Mouse (Mus musculus) heart, adult 2 months (tissue): ENCODE measurements at regions not wholly inside any gene's neighbourhood (a gene's known extent, or its start where the extent isn't known, plus 50 kb on each side); places are given as distances from the start of the nearest gene placed in this dataset.
A peak's percentile ranks its signal among the peaks of the same experiment; 100 is the strongest.

Experiments used
- DNase-seq, 2 experiments: peaks; one replicate each; pipeline ENCODE4 v3.0.0; 2021
- H3K27ac ChIP-seq: fragments of 200-600 bp; 2 replicates; pipeline ENCODE4 v1.8.1; 2022
- H3K27me3 ChIP-seq: fragments of 200-500 bp; 2 replicates; pipeline ENCODE4 v1.6.1; 2012; ENCODE audit warnings: mild to moderate bottlenecking, low read length, inconsistent platforms, mixed read lengths; ENCODE audit not compliant: control insufficient read depth, insufficient read depth
- H3K36me3 ChIP-seq: fragments of 200-500 bp; 2 replicates; pipeline ENCODE4 v1.6.1; 2012; ENCODE audit warnings: low read length, inconsistent platforms; ENCODE audit not compliant: control insufficient read depth, insufficient read depth
- H3K4me1 ChIP-seq: fragments of 200-500 bp; 2 replicates; pipeline ENCODE4 v1.6.1; 2011; ENCODE audit warnings: low read length; ENCODE audit not compliant: control insufficient read depth, insufficient read depth
- H3K4me3 ChIP-seq: fragments of 200-600 bp; 2 replicates; pipeline ENCODE4 v1.8.1; 2022
- H3K79me2 ChIP-seq: fragments of 200-500 bp; replicated peaks from 2 replicates; pipeline ENCODE4 v1.6.1; 2012; ENCODE audit warnings: mild to moderate bottlenecking, inconsistent platforms, low read length, moderate library complexity, mixed read lengths; ENCODE audit not compliant: control insufficient read depth, insufficient read depth
- H3K9ac ChIP-seq: fragments of 200-500 bp; 2 replicates; pipeline ENCODE4 v1.6.1; 2012; ENCODE audit warnings: low read depth, mild to moderate bottlenecking, control low read depth, inconsistent platforms, low read length, mixed read lengths
- CTCF ChIP-seq: fragments of 200-600 bp; IDR thresholded peaks from 2 replicates; pipeline ENCODE4 v1.8.1; 2022; ENCODE audit warnings: antibody characterized with exemption, mild to moderate bottlenecking, moderate library complexity
- EP300 ChIP-seq: fragments of 200-500 bp; IDR thresholded peaks from 2 replicates; pipeline ENCODE4 v1.6.1; 2011; ENCODE audit warnings: low read depth, low read length, control low read depth; ENCODE audit not compliant: insufficient read depth
- POLR2A ChIP-seq: fragments of 200-500 bp; IDR thresholded peaks from 2 replicates; pipeline ENCODE4 v1.6.1; 2011; ENCODE audit warnings: mild to moderate bottlenecking, low read depth, low read length, control low read depth; ENCODE audit not compliant: insufficient read depth
- WGBS: fragments of 180-500 bp; shearing (Covaris S2); methylation state at CpG from one replicate; pipeline ENCODE4 v1.1.7; 2018; 5-methylcytosine and 5-hydroxymethylcytosine counted together
- intact Hi-C: fragments of 180-260 bp; cut with DNase I; formaldehyde crosslinking; loops from one replicate; pipeline ENCODE4 v1.15.1; 2025

DNA sequence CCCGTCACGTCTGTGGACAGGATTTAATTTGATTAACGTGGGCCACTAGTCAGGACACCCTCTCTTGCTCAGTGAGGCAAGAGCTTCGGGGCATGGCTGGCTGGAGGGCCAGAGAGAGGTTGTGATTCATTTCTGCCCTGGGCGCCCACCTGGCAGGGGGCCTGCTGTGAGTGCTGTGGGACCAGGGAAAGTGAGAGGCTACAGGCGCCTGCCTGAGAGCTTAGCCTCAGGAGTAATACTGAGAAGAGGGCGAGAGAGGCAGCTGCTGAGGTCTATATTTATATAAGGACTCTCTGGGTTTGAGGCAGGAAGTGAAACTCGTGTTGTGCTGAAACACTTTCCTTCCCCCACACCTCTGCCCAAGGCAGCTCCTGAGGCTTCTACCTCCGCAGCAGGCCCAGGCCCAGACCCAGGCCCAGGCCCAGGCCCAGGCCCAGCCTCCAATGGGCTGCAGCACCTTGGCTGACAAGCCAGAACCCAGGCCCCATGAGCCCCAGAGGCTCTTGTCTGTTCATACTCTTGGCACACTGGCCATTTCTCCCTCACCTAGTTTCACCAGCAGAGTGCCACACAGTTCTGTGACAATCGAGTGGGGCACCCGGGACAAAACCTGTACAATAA is 176.9 kb upstream of the Bcl6 start:
- intact Hi-C loops, result no loop called here

DNA sequence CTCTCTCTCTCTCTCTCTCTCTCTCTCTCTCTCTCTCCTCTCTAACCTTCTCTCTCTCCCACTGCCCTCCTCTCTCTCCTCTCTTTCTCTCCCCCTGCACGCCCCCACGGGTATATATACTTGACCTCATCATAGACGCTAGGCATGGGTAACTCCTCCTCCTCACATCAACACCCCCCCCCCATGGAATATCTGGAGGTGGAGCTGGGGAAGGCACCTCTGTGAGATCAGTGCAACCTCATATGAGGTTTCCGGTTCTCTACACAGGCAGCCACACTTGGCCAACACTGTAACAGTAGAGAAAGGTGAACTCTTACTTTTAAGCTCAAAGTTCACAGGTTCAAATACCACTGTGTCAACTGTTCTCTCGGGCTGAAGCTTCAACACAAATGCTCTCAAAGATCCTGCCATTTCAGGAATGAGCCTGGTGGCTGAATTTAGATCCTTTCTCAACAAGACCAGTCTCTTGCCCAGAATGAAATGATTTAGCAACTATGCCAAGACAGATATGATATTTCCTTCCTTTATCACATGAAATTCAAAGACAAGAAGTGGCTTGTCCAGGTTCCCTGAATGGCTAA is 172.1 kb upstream of the Bcl6 start:
- H3K36me3 ChIP-seq, result no peaks in the 10 kb centered on the region
- intact Hi-C loops, result no loop called here
- TF ChIP-seq EP300 (no peak), POLR2A (no peak), CTCF (no peak)
- DNase-seq, result no peak
- H3K27ac ChIP-seq, result no peak overlapping the region
- H3K9ac ChIP-seq, result no peak overlapping the region
- H3K27me3 ChIP-seq, result no peaks in the 10 kb centered on the region
- H3K4me3 ChIP-seq, result no peak overlapping the region
- 77% methylated on average over 5 of the region's 5 CpGs for WGBS
- no peaks in the 10 kb centered on the region for H3K79me2 ChIP-seq
- H3K4me1 ChIP-seq, result peaks cover 1% of the 10 kb centered on the region; the same call in 1 of the 2 replicates

More for the DNA sequence above, 176.9 kb upstream of the Bcl6 start:
- Histone ChIP-seq H3K27ac (no peak overlapping the region), H3K79me2 (no peaks in the 10 kb centered on the region), H3K9ac (no peak overlapping the region), H3K36me3 (no peaks in the 10 kb centered on the region), H3K4me3 (no peak overlapping the region), H3K27me3 (no peaks in the 10 kb centered on the region), H3K4me1 (no peaks in the 10 kb centered on the region)
- TF ChIP-seq EP300, result no peak
- peak; percentile 19; the same call in 1 of the 2 replicates for TF ChIP-seq CTCF
- 56% methylated on average over 11 of the region's 11 CpGs for WGBS
- DNase-seq, result peak in 1 of 2 experiments; percentile 40

DNA sequence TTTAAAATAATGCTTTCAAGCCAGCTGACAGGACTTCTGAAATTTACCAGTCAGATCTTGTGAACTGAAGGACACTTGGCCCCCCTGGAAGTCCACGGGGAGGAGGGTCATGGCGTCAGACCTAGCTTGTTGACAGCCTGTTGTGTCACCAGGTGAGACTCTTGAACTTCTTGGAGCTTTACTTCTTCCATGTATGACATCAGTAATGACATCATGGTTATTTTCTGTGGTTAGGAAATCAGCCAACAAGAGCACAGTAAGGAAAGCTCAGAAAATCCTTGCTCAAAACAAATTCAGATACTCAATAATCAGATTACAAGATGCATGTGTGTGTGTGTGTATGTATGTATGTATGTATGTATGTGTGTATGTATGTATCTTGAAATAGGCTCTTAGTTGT is 170.7 kb upstream of the Bcl6 start:
- 69% methylated on average over 2 of the region's 2 CpGs for WGBS
- DNase-seq, result no peak
- no peak overlapping the region for H3K4me3 ChIP-seq
- no peaks in the 10 kb centered on the region for H3K27me3 ChIP-seq
- no peaks in the 10 kb centered on the region for H3K79me2 ChIP-seq
- TF ChIP-seq EP300 (no peak), POLR2A (no peak), CTCF (no peak)
- no peaks in the 10 kb centered on the region for H3K36me3 ChIP-seq
- H3K27ac ChIP-seq, result no peak overlapping the region
- no peak overlapping the region for H3K9ac ChIP-seq
- intact Hi-C loops, result no loop called here
- peaks cover 1% of the 10 kb centered on the region; the same call in 1 of the 2 replicates for H3K4me1 ChIP-seq

DNA sequence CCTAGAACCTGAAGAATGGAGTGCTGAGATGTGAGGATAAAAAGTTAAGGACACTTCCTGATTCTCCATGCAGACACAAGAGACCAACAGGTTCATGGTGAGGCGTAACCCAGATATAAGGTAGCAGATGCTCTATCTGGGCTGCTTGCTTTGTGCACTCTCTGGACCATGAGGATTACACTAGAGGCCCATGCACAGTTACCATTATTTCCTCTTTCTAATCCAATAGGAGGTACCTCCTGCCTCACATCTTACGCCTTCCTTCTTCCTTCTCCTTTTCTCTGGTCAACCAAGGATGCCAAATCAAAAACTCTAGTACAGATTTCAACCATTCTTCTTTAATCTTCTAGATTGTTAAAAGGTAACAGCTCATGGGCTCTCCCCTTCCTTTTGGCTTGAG is 169.1 kb upstream of the Bcl6 start:
- H3K27ac ChIP-seq, result no peak overlapping the region

DNA sequence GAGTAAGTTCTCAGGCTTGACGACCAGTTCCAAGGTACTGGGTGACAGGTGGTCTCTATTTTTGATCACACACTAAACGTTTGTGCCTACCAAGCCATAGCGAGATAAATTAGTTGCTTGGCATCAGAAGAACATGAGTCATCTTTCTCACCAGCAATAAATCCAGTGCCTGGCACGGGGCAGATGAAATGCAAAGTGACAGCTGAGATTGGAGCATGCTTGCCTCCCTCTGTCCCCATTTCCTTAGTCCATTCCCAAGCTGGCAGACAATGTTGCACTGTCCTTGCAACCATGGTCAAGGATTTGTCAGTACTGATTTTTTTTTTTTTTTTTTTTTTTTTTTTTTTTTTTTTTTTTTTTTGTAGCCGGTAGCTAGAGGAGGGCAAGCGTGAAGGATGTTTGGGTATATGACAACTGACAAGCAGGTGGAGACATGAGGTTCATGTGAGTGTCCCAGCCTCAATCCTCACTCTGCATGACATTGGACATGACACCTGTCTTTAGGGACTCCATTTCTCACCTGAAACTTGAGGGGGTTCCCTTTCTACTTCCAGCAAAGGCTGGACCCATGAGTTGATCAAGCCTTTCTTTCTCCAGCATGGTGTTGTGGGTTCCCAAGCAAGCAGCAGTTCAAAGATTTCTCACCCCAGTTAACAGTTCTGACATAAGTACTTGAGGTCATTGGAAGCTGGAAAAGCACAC is 168.2 kb upstream of the Bcl6 start:
- Histone ChIP-seq H3K4me1 (peaks cover 1% of the 10 kb centered on the region; the same call in 1 of the 2 replicates), H3K27me3 (no peaks in the 10 kb centered on the region), H3K79me2 (no peaks in the 10 kb centered on the region), H3K36me3 (no peaks in the 10 kb centered on the region), H3K4me3 (no peak overlapping the region), H3K27ac (no peak overlapping the region), H3K9ac (no peak overlapping the region)
- no peak for DNase-seq
- intact Hi-C loops, result no loop called here
- no peak for TF ChIP-seq CTCF
- 0 out of 2 replicates have a peak, but pooled peaks have one; percentile 9 for TF ChIP-seq EP300
- 49% methylated on average over 6 of the region's 6 CpGs for WGBS

More for the DNA sequence above, 169.1 kb upstream of the Bcl6 start:
- Histone ChIP-seq H3K4me3 (no peak overlapping the region), H3K4me1 (peaks cover 1% of the 10 kb centered on the region; the same call in 1 of the 2 replicates), H3K9ac (no peak overlapping the region), H3K27me3 (no peaks in the 10 kb centered on the region), H3K79me2 (no peaks in the 10 kb centered on the region), H3K36me3 (no peaks in the 10 kb centered on the region)
- no peak for TF ChIP-seq POLR2A
- no peak for TF ChIP-seq CTCF
- TF ChIP-seq EP300, result no peak
- intact Hi-C loops, result no loop called here
- no peak for DNase-seq
- 89% methylated on average over 2 of the region's 2 CpGs for WGBS

DNA sequence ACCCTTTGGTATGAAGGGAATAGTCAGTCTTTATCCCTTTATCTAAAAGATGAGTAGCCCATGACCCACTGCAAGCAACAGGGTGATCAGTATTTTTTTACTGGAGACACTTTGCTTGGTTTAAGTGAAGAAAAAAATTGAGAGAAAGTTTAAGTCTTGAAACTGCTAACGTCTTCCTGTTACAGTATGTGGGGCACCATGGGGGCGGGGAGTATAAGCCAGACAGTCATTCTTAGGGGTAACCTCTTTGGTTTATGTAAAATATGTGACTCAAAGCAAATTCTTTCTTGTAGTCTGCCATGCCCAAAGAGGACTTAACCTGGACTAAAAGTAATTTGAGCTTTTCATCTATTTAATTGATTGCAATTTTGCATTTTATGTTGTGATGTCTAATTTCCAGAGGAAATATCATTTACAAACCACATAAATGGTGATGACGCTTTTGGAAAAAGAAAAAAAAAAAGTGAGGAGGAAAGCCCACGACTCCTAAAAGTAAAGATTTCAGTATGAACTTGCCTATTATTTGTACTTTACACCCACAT is 166.2 kb upstream of the Bcl6 start:
- H3K4me1 ChIP-seq, result peaks cover 3% of the 10 kb centered on the region
- no peaks in the 10 kb centered on the region for H3K79me2 ChIP-seq
- no peaks in the 10 kb centered on the region for H3K36me3 ChIP-seq
- H3K27ac ChIP-seq, result no peak overlapping the region
- no peak overlapping the region for H3K4me3 ChIP-seq
- WGBS, result 78% methylated on average over 4 of the region's 4 CpGs
- TF ChIP-seq CTCF (no peak), POLR2A (no peak)
- intact Hi-C loops, result no loop called here
- DNase-seq, result no peak
- no peak overlapping the region for H3K9ac ChIP-seq
- H3K27me3 ChIP-seq, result no peaks in the 10 kb centered on the region
